Mouse (Mus musculus) inflammation-experienced regulatory T-cells, adult 16 weeks (primary cell): Measurements from ENCODE around the gene Ftl1. TPM values are rescaled to one million over a fixed set of nuclear protein-coding genes. Genes with fewer than 3 reads are reported as not detected.

Experiments used
- polyA plus RNA-seq: library from polyadenylated mRNA; unstranded; fragments of 100-300 nt; shearing (Covaris generic); gene quantifications from one replicate; pipeline ENCODE4 v1.2.1, GENCODE M21; 2017

Ftl1 gene
- 2,222 TPM for polyA plus RNA-seq

GRCm38 (mm10) chr7:45459564-45460140 is at the start of gene Ftl1:
TSS of gene Ftl1 (minus strand) at chr7:45459884.

GRCm38 (mm10) chr7:45488293-45489204 is 28.9 kb upstream of the Ftl1 start, which contains the start of gene Dhdh:
TSS of gene Dhdh (minus strand) at chr7:45488805.

GRCm38 (mm10) chr7:45486761-45487415 is 27.2 kb upstream of the Ftl1 start, which contains the start of gene Gm45808:
TSS of gene Gm45808 (minus strand) at chr7:45486811.

GRCm38 (mm10) chr7:45481374-45481927 is 21.8 kb upstream of the Ftl1 start, which contains the start of gene Tulp2:
TSS of gene Tulp2 (plus strand) at chr7:45481877.

GRCm38 (mm10) chr7:45466283-45467089 is 6.8 kb upstream of the Ftl1 start, which contains the start of gene Bax:
TSS of gene Bax (minus strand) at chr7:45466898.

GRCm38 (mm10) chr7:45437521-45438276 is 22.0 kb downstream of the Ftl1 start, which contains the start of gene Ruvbl2:
TSS of gene Ruvbl2 (minus strand) at chr7:45438096.

GRCm38 (mm10) chr7:45434203-45435015 is 25.3 kb downstream of the Ftl1 start, which contains the start of gene Gys1:
TSS of gene Gys1 (plus strand) at chr7:45434844.

GRCm38 (mm10) chr7:45420615-45420919 is 39.1 kb downstream of the Ftl1 start, which contains the start of gene Lhb:
TSS of gene Lhb (plus strand) at chr7:45420820.

GRCm38 (mm10) chr7:45413113-45413863 is 46.4 kb downstream of the Ftl1 start, which contains the start of gene Ntf5:
TSS of gene Ntf5 (plus strand) at chr7:45413695.

Other genes with a start within 250 kb of the Ftl1 start
- 23.5 TPM for gene Dkkl1, start 247.7 kb downstream of the Ftl1 start, polyA plus RNA-seq
- gene Tead2, start 244.1 kb downstream of the Ftl1 start, polyA plus RNA-seq, result 1.8 TPM
- gene Cd37, start 220.8 kb downstream of the Ftl1 start, polyA plus RNA-seq, result 675 TPM
- not detected for gene Slc6a16, start 218.8 kb downstream of the Ftl1 start, polyA plus RNA-seq
- not detected for gene Slc6a21, start 182.4 kb downstream of the Ftl1 start, polyA plus RNA-seq
- gene Trpm4, start 126.1 kb downstream of the Ftl1 start, polyA plus RNA-seq, result 22.4 TPM
- not detected for gene Hrc, start 124.6 kb downstream of the Ftl1 start, polyA plus RNA-seq
- gene Ppfia3, start 92.9 kb downstream of the Ftl1 start, polyA plus RNA-seq, result not detected
- gene Lin7b, start 89.3 kb downstream of the Ftl1 start, polyA plus RNA-seq, result not detected
- 227 TPM for gene Snrnp70, start 64.1 kb downstream of the Ftl1 start, polyA plus RNA-seq
- gene Kcna7, start 54.2 kb downstream of the Ftl1 start, polyA plus RNA-seq, result not detected
- gene Ntf5, start 46.2 kb downstream of the Ftl1 start, polyA plus RNA-seq, result 0.78 TPM
- not detected for gene Lhb, start 39.1 kb downstream of the Ftl1 start, polyA plus RNA-seq
- 18.4 TPM for gene Gys1, start 25.0 kb downstream of the Ftl1 start, polyA plus RNA-seq
- gene Ruvbl2, start 21.8 kb downstream of the Ftl1 start, polyA plus RNA-seq, result 64.0 TPM
- 253 TPM for gene Bax, start 7.0 kb upstream of the Ftl1 start, polyA plus RNA-seq
- 1.0 TPM for gene Tulp2, start 22.0 kb upstream of the Ftl1 start, polyA plus RNA-seq
- not detected for gene Gm45808, start 26.9 kb upstream of the Ftl1 start, polyA plus RNA-seq
- gene Dhdh, start 28.9 kb upstream of the Ftl1 start, polyA plus RNA-seq, result 0.95 TPM
- gene Nucb1, start 50.5 kb upstream of the Ftl1 start, polyA plus RNA-seq, result 310 TPM
- 57.1 TPM for gene Ppp1r15a, start 66.4 kb upstream of the Ftl1 start, polyA plus RNA-seq
- gene Plekha4, start 66.4 kb upstream of the Ftl1 start, polyA plus RNA-seq, result 0.71 TPM
- 1.6 TPM for gene Hsd17b14, start 95.0 kb upstream of the Ftl1 start, polyA plus RNA-seq
- 68.4 TPM for gene Bcat2, start 110.3 kb upstream of the Ftl1 start, polyA plus RNA-seq
- gene Fgf21, start 155.6 kb upstream of the Ftl1 start, polyA plus RNA-seq, result not detected
- gene Fut1, start 157.4 kb upstream of the Ftl1 start, polyA plus RNA-seq, result not detected
- gene Izumo1, start 161.9 kb upstream of the Ftl1 start, polyA plus RNA-seq, result not detected
- 0.65 TPM for gene Rasip1, start 167.6 kb upstream of the Ftl1 start, polyA plus RNA-seq
- 0.65 TPM for gene Mamstr, start 180.1 kb upstream of the Ftl1 start, polyA plus RNA-seq
- gene Fut2, start 206.5 kb upstream of the Ftl1 start, polyA plus RNA-seq, result 0.12 TPM
- not detected for gene Ntn5, start 224.1 kb upstream of the Ftl1 start, polyA plus RNA-seq
- 0.20 TPM for gene Sec1, start 234.5 kb upstream of the Ftl1 start, polyA plus RNA-seq
- 9.3 TPM for gene Car11, start 240.0 kb upstream of the Ftl1 start, polyA plus RNA-seq
- 14.7 TPM for gene Dbp, start 245.2 kb upstream of the Ftl1 start, polyA plus RNA-seq